Mouse (Mus musculus): ENCODE results near the gene Kcnc1. TPM values are rescaled to one million over a fixed set of nuclear protein-coding genes. Genes with fewer than 3 reads are reported as not detected.

Gene Kcnc1
- polyA plus RNA-seq (2012; rRNA removed), result 0.05 and 0.23 TPM in 2 replicates

DNA sequence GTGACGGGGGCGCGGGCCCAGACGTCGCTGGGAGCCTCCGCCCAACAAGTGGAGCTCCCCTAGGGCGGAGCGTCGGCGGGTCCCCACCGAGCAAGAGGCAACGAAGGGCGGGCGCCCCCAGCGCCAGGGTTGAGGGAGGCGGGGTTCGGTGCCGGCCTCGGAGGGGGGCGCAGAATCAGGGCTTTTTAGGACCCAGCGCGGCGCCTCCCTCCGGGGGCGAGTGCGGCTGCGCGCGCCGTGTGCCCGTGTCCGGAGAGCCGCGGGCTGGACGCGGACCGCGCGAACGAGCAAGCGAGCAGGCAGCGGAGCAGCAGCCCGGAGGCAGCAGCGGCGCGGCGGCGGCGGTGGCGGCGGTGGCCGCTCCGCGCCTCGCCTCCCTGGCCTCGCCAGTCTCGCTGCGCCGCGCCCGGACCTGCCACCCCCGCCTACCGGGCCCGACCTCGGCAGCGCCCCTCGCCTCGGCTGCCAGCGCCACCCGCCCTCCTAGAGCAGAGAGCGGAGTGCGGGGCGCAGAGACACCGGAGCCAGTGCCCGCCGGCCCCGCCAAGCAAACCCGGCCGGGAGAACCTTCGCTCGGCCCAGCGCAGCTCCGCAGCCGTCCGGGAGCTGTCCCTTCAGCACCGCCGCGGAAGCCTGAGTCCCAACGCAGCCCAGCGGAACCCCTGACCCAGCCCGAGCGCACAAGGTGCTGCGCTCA is at the start of gene Kcnc1:
Gene Kcnc1, plus strand, starts transcription at position 267 of the 697 bp plus-strand sequence.
- Histone ChIP-seq H3K27me3 (replicated peaks; ENCODE audit: control insufficient read depth, insufficient read depth, low read length) (peaks cover 1% of the 10 kb centered on the region; the same call in 1 of the 2 replicates), H3K4me1 (ENCODE audit: control insufficient read depth, insufficient read depth, low read length) (no peaks in the 10 kb centered on the region), H3K36me3 (ENCODE audit: control insufficient read depth, insufficient read depth, low read length) (no peaks in the 10 kb centered on the region), H3K4me3 (ENCODE audit: insufficient read depth, low read depth, low read length) (no peak within 1 kb of the TSS), H3K27ac (ENCODE audit: insufficient read depth, low read depth, low read length) (no peak within 1 kb of the TSS)
- TF ChIP-seq POLR2A (IDR thresholded peaks at IDR 0.05; ENCODE audit: low read depth, low read length) (no peak), CTCF (conservative IDR thresholded peaks at IDR 0.05; ENCODE audit: insufficient read depth, insufficient read length, low read depth, low read length) (no peak)
- peak; percentile 75 for DNase-seq
- 1% methylated on average over 63 of the region's 93 CpGs for WGBS

DNA sequence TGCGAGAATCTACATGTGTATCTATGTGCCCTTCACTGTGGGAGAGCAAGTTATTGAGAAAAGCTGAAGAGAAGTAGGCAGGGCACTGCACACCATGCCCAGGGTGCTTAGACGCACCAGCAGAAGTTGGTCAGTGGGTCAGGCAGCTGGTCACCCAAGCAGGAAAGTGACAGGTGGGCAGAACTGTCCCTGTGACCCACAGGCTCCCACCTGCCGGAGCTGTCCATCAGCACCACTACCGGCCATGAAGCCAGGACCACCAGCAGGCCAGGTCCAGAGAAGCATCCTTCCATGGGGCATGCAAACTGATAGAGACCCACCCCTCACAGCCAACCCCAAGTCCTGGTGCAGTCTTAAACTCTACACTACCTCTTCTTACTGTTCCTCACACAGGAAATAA is 48.6 kb upstream of the Kcnc1 start:
- H3K27me3 ChIP-seq (replicated peaks; ENCODE audit: control insufficient read depth, insufficient read depth, low read length), result no peaks in the 10 kb centered on the region; the same call in 1 of the 2 replicates
- WGBS, result 58% methylated on average over 4 of the region's 4 CpGs

DNA sequence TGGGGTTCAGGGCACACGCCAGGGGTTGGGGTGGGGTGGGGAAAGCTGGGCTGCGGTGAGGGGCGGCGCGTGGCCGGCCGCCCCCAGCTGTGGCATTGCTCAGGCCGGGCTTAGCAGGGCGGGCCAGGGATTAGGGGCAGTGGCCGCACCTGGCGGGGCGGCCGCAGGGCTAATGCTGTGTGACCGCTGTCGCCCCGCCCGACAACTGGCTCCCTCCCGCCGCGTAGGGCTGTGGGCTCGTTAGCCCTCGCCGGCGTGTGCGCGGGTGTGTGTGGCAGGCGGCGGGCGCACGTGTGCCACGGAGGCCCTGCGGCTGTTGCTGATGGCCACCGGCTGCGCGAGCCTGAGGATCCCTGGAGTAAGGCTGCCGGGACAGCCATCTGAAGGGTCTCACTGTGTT is 47.5 kb upstream of the Kcnc1 start:
- WGBS, result 6% methylated on average over 32 of the region's 36 CpGs
- H3K4me3 ChIP-seq (ENCODE audit: insufficient read depth, low read depth, low read length), result no peak overlapping the region
- H3K36me3 ChIP-seq (ENCODE audit: control insufficient read depth, insufficient read depth, low read length), result no peaks in the 10 kb centered on the region
- DNase-seq, result no peak
- no peaks in the 10 kb centered on the region for H3K4me1 ChIP-seq (ENCODE audit: control insufficient read depth, insufficient read depth, low read length)
- H3K27ac ChIP-seq (ENCODE audit: insufficient read depth, low read depth, low read length), result no peak overlapping the region
- TF ChIP-seq CTCF (conservative IDR thresholded peaks at IDR 0.05; ENCODE audit: insufficient read depth, insufficient read length, low read depth, low read length), result no peak
- no peak for TF ChIP-seq POLR2A (IDR thresholded peaks at IDR 0.05; ENCODE audit: low read depth, low read length)
- H3K27me3 ChIP-seq (replicated peaks; ENCODE audit: control insufficient read depth, insufficient read depth, low read length), result no peaks in the 10 kb centered on the region; the same call in 1 of the 2 replicates

More for the DNA sequence above, 48.6 kb upstream of the Kcnc1 start:
- H3K4me3 ChIP-seq (ENCODE audit: insufficient read depth, low read depth, low read length), result no peak overlapping the region
- no peak overlapping the region for H3K27ac ChIP-seq (ENCODE audit: insufficient read depth, low read depth, low read length)
- DNase-seq, result no peak
- no peaks in the 10 kb centered on the region for H3K4me1 ChIP-seq (ENCODE audit: control insufficient read depth, insufficient read depth, low read length)
- TF ChIP-seq CTCF (conservative IDR thresholded peaks at IDR 0.05; ENCODE audit: insufficient read depth, insufficient read length, low read depth, low read length), result no peak
- no peak for TF ChIP-seq POLR2A (IDR thresholded peaks at IDR 0.05; ENCODE audit: low read depth, low read length)
- no peaks in the 10 kb centered on the region for H3K36me3 ChIP-seq (ENCODE audit: control insufficient read depth, insufficient read depth, low read length)

DNA sequence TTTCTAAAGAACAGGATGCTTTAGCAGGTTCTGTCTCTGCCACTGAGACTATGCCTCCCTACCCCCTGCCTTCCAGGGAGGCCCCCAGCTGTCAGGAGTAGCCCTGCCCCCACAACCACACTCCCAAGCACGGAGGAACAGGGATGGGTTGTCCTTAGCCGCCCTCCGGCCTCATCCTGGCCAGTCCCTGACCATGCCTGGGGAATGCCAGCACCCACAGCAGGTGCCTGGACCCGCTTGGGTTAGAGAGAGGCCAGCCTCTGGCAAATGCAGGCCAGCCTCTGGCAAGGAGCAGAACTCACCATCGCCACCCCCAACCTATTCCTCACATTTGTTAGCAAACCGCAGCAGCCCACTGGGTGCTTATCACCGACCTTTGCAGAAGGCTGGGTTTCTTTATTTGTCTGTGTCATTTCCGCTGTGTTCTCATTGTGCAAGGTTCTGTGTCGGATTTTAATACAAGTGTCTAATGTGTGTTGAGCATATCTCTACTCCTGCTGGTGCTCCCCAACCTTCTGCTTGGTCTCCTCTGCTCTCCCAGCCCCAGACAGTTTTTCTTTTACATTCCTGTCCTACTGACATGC is 46.1 kb upstream of the Kcnc1 start:
- WGBS, result 58% methylated on average over 9 of the region's 9 CpGs
- Histone ChIP-seq H3K4me1 (ENCODE audit: control insufficient read depth, insufficient read depth, low read length) (no peaks in the 10 kb centered on the region), H3K27ac (ENCODE audit: insufficient read depth, low read depth, low read length) (no peak overlapping the region), H3K27me3 (replicated peaks; ENCODE audit: control insufficient read depth, insufficient read depth, low read length) (no peaks in the 10 kb centered on the region; the same call in 1 of the 2 replicates), H3K36me3 (ENCODE audit: control insufficient read depth, insufficient read depth, low read length) (no peaks in the 10 kb centered on the region), H3K4me3 (ENCODE audit: insufficient read depth, low read depth, low read length) (no peak overlapping the region)
- no peak for DNase-seq
- TF ChIP-seq POLR2A (IDR thresholded peaks at IDR 0.05; ENCODE audit: low read depth, low read length) (no peak), CTCF (conservative IDR thresholded peaks at IDR 0.05; ENCODE audit: insufficient read depth, insufficient read length, low read depth, low read length) (no peak)

- no peaks in the 10 kb centered on the region for H3K4me1 ChIP-seq (ENCODE audit: control insufficient read depth, insufficient read depth, low read length)
- TF ChIP-seq CTCF (conservative IDR thresholded peaks at IDR 0.05; ENCODE audit: insufficient read depth, insufficient read length, low read depth, low read length) (no peak), POLR2A (IDR thresholded peaks at IDR 0.05; ENCODE audit: low read depth, low read length) (no peak)
- no peak for DNase-seq
- H3K36me3 ChIP-seq (ENCODE audit: control insufficient read depth, insufficient read depth, low read length), result no peaks in the 10 kb centered on the region
- WGBS, result 66% methylated on average over 2 of the region's 2 CpGs
- H3K27me3 ChIP-seq (replicated peaks; ENCODE audit: control insufficient read depth, insufficient read depth, low read length), result no peaks in the 10 kb centered on the region; the same call in 1 of the 2 replicates
- no peak overlapping the region for H3K4me3 ChIP-seq (ENCODE audit: insufficient read depth, low read depth, low read length)
- no peak overlapping the region for H3K27ac ChIP-seq (ENCODE audit: insufficient read depth, low read depth, low read length)
Observed at GRCm38 (mm10) chr7:46352748-46353147, 43.5 kb upstream of the Kcnc1 start.

DNA sequence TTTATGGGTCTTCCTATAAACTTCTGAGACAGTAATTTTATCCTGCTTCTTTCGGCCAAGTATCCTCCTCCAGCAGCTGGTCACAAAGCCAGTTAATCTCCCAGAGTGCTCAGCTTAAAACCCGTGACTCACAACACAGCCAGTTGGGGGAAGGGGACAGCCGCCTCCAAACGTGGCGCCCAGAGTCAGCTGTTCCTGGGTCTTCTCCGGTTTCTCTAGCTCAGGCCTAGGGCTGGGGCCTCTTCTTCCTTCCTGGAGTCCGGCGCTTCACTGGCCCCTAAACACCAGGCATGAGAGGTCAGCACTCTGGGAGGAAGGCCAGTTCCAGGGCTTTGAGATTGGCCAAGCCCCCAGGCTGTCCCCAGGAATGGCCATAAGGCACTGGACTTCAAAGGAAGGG is 43.1 kb upstream of the Kcnc1 start:
- Histone ChIP-seq H3K4me1 (ENCODE audit: control insufficient read depth, insufficient read depth, low read length) (no peaks in the 10 kb centered on the region), H3K27me3 (replicated peaks; ENCODE audit: control insufficient read depth, insufficient read depth, low read length) (no peaks in the 10 kb centered on the region; the same call in 1 of the 2 replicates), H3K36me3 (ENCODE audit: control insufficient read depth, insufficient read depth, low read length) (no peaks in the 10 kb centered on the region), H3K4me3 (ENCODE audit: insufficient read depth, low read depth, low read length) (no peak overlapping the region), H3K27ac (ENCODE audit: insufficient read depth, low read depth, low read length) (no peak overlapping the region)
- no peak for TF ChIP-seq POLR2A (IDR thresholded peaks at IDR 0.05; ENCODE audit: low read depth, low read length)
- no peak for TF ChIP-seq CTCF (conservative IDR thresholded peaks at IDR 0.05; ENCODE audit: insufficient read depth, insufficient read length, low read depth, low read length)
- no peak for DNase-seq
- 26% methylated on average over 8 of the region's 8 CpGs for WGBS

DNA sequence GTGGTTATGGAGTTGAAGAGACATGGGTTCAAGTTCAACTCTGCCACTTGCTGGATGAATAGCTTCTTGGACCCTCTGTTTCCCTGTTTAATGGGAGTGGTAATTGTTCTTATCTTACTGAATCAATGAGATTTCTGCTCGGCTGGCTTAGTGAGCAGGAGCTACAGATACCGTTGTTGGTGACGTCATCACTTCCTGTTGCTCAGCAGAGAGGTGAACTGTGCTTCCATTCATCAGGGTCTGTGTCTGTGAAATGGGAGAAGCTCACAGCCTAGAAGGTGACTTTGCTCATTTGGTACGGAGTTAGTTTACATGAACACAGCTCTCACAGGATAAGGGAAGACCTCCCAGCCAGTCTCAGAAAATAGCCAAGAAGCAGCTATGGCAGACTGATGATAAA is 42.4 kb upstream of the Kcnc1 start:
- no peak for TF ChIP-seq POLR2A (IDR thresholded peaks at IDR 0.05; ENCODE audit: low read depth, low read length)
- no peak for TF ChIP-seq CTCF (conservative IDR thresholded peaks at IDR 0.05; ENCODE audit: insufficient read depth, insufficient read length, low read depth, low read length)
- WGBS, result 33% methylated on average over 4 of the region's 4 CpGs

More for the DNA sequence above, 42.4 kb upstream of the Kcnc1 start:
- no peak for DNase-seq
- Histone ChIP-seq H3K4me3 (ENCODE audit: insufficient read depth, low read depth, low read length) (no peak overlapping the region), H3K4me1 (ENCODE audit: control insufficient read depth, insufficient read depth, low read length) (no peaks in the 10 kb centered on the region), H3K27me3 (replicated peaks; ENCODE audit: control insufficient read depth, insufficient read depth, low read length) (no peaks in the 10 kb centered on the region; the same call in 1 of the 2 replicates), H3K27ac (ENCODE audit: insufficient read depth, low read depth, low read length) (no peak overlapping the region), H3K36me3 (ENCODE audit: control insufficient read depth, insufficient read depth, low read length) (no peaks in the 10 kb centered on the region)
